Mouse (Mus musculus): Measurements from ENCODE around the gene Supv3l1.

Gene Supv3l1

GRCm38 (mm10) chr10:62412906-62413605 is 36.5 kb downstream of the Supv3l1 start:
- no peak for DNase-seq (ENCODE audit: low spot score)

GRCm38 (mm10) chr10:62411431-62412410 is 37.8 kb downstream of the Supv3l1 start:
- DNase-seq (ENCODE audit: low spot score) = no peak

- DNase-seq (ENCODE audit: low spot score) = peak; percentile 69
These were observed 38.6 kb downstream of the Supv3l1 start for GRCm38 (mm10) chr10:62410943-62411342.

GRCm38 (mm10) chr10:62404901-62405300 is 44.6 kb downstream of the Supv3l1 start:
- no peak for DNase-seq (ENCODE audit: low spot score)

- no peak for DNase-seq (ENCODE audit: low spot score)
These were observed 47.9 kb downstream of the Supv3l1 start for GRCm38 (mm10) chr10:62401641-62402111.

GRCm38 (mm10) chr10:62383011-62383410 is 66.5 kb downstream of the Supv3l1 start:
- no peak for DNase-seq (ENCODE audit: low spot score)

GRCm38 (mm10) chr10:62380936-62381335 is 68.6 kb downstream of the Supv3l1 start:
- DNase-seq (ENCODE audit: low spot score) = peak; percentile 24

GRCm38 (mm10) chr10:62379808-62380207 is 69.7 kb downstream of the Supv3l1 start, which contains the start of gene Hk1:
Gene Hk1, minus strand, starts transcription at chr10:62379908.
- no peak for DNase-seq (ENCODE audit: low spot score)

All from adipocyte (in vitro differentiated cells).